Mouse (Mus musculus): ENCODE data around the gene Lrrfip1.

- TF ChIP-seq EP300 (optimal IDR thresholded peaks at IDR 0.05) (no peak), CTCF (IDR thresholded peaks at IDR 0.05; ENCODE audit: low read depth) (no peak)
Observed at GRCm38 (mm10) chr1:91061105-91061504, 62.6 kb downstream of the Lrrfip1 start.

All from stomach, postnatal 0 days (tissue).